ENCODE assay signal across 20 mouse cellular contexts in the genomic region with DNA sequence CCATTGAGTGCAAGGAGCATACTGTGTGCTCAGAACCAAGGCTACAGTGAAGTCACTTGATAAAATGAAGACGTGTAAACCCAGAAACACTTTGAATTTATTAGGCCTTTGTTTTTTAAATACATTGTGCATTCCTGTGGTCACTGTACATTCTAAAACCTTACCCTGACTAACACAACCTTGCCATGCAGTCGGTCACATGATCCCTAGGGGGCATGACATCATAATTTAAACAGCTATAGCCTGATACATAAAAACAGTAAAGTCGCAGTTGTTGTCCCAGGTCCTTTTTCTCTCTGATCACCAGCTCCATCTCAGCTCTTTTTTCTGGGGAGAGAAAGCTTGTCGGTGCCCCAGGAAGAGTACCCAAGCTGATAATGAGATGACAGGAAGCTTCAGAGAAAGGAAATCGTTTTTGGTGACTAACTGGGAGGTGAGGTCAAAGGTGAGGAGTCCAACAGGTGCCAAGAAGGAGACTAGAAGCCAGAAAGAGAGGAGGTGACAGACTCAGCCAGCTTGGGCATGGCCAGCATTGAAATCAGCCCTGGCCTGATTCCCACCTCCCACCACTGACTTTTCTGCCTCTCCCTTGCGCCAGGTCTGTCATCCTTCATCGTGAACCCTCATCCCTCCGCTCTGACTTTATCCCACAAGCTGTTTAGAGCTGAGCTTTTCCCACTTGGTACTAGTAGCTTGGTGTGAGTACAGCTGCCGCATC.
"Had no signal": no experiment of that assay in that cellular context is flagged by ENCODE, and none has a peak within 500 bp of the region (broad histone marks: within the 10 kb centered on the region; RNA-seq: fewer than 3 reads in every experiment).

No protein-coding gene starts in this region.

- H3K4me2 ChIP-seq: limb, embryonic 12.5 days; limb, embryonic 15.5 days; liver, embryonic 11.5 days; lung, embryonic 14.5 days; midbrain, embryonic 12.5 days; neural tube, embryonic 12.5 days; neural tube, embryonic 15.5 days had no signal

- H3K27ac ChIP-seq: limb, embryonic 12.5 days; limb, embryonic 15.5 days; liver, embryonic 14.5 days; macrophage; midbrain, embryonic 12.5 days; neural tube, embryonic 12.5 days; neural tube, embryonic 15.5 days; stomach, postnatal 0 days had no signal

- H3K27me3 ChIP-seq: limb, embryonic 12.5 days; limb, embryonic 15.5 days; neural tube, embryonic 12.5 days; neural tube, embryonic 15.5 days had no signal

- H3K4me3 ChIP-seq: limb, embryonic 12.5 days; limb, embryonic 15.5 days; midbrain, embryonic 12.5 days; neural tube, embryonic 12.5 days; neural tube, embryonic 15.5 days had no signal

- H3K9me3 ChIP-seq: limb, embryonic 12.5 days; limb, embryonic 15.5 days; midbrain, embryonic 12.5 days; neural tube, embryonic 12.5 days; neural tube, embryonic 15.5 days had no signal

- DNase-seq: kidney, adult 9 months; kidney, postnatal 14 days; kidney, postnatal 4 days; left cerebral cortex, postnatal 4 days; liver, postnatal 0 days; lung, embryonic 14.5 days; right cerebral cortex, adult 18-20 months; right cerebral cortex, postnatal 14 days; right cerebral cortex, postnatal 4 days; thymus, postnatal 25 days had no signal

- H3K4me1 ChIP-seq: limb, embryonic 12.5 days; limb, embryonic 15.5 days; neural tube, embryonic 12.5 days had no signal

- ATAC-seq: liver, postnatal 0 days; lung, postnatal 0 days had no signal

- H3K36me3 ChIP-seq: limb, embryonic 12.5 days; limb, embryonic 15.5 days; midbrain, embryonic 12.5 days; neural tube, embryonic 12.5 days; neural tube, embryonic 15.5 days had no signal

- H3K9ac ChIP-seq: limb, embryonic 12.5 days; limb, embryonic 15.5 days; liver, embryonic 14.5 days; liver, postnatal 0 days; lung, embryonic 14.5 days; midbrain, embryonic 12.5 days; neural tube, embryonic 12.5 days; neural tube, embryonic 15.5 days had no signal
